Mouse (Mus musculus) embryonic fibroblast, embryonic 13.5 days (primary cell): Measurements from ENCODE around the gene Vwf.

Experiments
- CTCF ChIP-seq: IDR thresholded peaks from 2 replicates; pipeline ENCODE4 v1.5.1; 2011; ENCODE audit warnings: mild to moderate bottlenecking, control low read depth, low read length, moderate library complexity, borderline replicate concordance; ENCODE audit not compliant: insufficient read depth
- POLR2A ChIP-seq: IDR thresholded peaks from 2 replicates; pipeline ENCODE4 v1.6.1; 2011; ENCODE audit warnings: low read depth, mild to moderate bottlenecking, control low read depth, low read length, moderate library complexity

- TF ChIP-seq POLR2A: no peak
- TF ChIP-seq CTCF: no peak
These were observed 46.0 kb downstream of the Vwf start for GRCm38 (mm10) chr6:125592536-125592935.
